Mouse (Mus musculus) CH12.LX (cell line): ENCODE results near the gene Tnpo2.

Source experiments
- CHD1 ChIP-seq: IDR thresholded peaks from 2 replicates; pipeline ENCODE4 v1.6.1; 2012; ENCODE audit warnings: low read depth, low read length, improper control_type of control experiment, inconsistent platforms
- CHD2 ChIP-seq: IDR thresholded peaks from 2 replicates; pipeline ENCODE4 v1.6.1; 2011; ENCODE audit warnings: low read length, improper control_type of control experiment
- CTCF ChIP-seq, 2 experiments: IDR thresholded peaks in 1 of 2; conservative IDR thresholded peaks in 1 of 2; 2 replicates each; pipeline ENCODE4 v1.5.1; 2011 to 2012; ENCODE audit warnings: low read depth in 2 of 2, low read length in 2 of 2, improper control_type of control experiment in 1 of 2, inconsistent platforms in 1 of 2, mild to moderate bottlenecking in 1 of 2, moderate library complexity in 1 of 2
- ELF1 ChIP-seq: IDR thresholded peaks from 2 replicates; pipeline ENCODE4 v1.6.1; 2014; ENCODE audit warnings: low read depth, mild to moderate bottlenecking, inconsistent platforms, low read length, improper control_type of control experiment
- EP300 ChIP-seq: IDR thresholded peaks from 2 replicates; pipeline ENCODE4 v1.6.1; 2011; ENCODE audit warnings: low read length, improper control_type of control experiment
- ETS1 ChIP-seq: conservative IDR thresholded peaks from 2 replicates; pipeline ENCODE4 v1.6.1; 2012; ENCODE audit warnings: low read depth, mild to moderate bottlenecking, inconsistent platforms, low read length, improper control_type of control experiment, moderate library complexity
- POLR2AphosphoS2 ChIP-seq: IDR thresholded peaks from 2 replicates; pipeline ENCODE4 v1.6.1; 2011; ENCODE audit warnings: low read depth, low read length, improper control_type of control experiment
- RAD21 ChIP-seq: IDR thresholded peaks from 2 replicates; pipeline ENCODE4 v1.6.1; 2011; ENCODE audit warnings: low read depth, mild to moderate bottlenecking, low read length, improper control_type of control experiment, moderate library complexity
- ZMIZ1 ChIP-seq: IDR thresholded peaks from 2 replicates; pipeline ENCODE4 v1.6.1; 2012; ENCODE audit warnings: low read depth, mild to moderate bottlenecking, inconsistent platforms, low read length, improper control_type of control experiment

- TF ChIP-seq CTCF (conservative IDR thresholded peaks at IDR 0.05 in 1 of 2, IDR thresholded peaks at IDR 0.05 in 1 of 2; ENCODE audit: low read depth in 2 of 2, low read length in 2 of 2): peak; percentile 62 to 98
- TF ChIP-seq ELF1: no peak
- TF ChIP-seq CHD1: no peak
- TF ChIP-seq CHD2: no peak
- no peak for TF ChIP-seq EP300
- no peak for TF ChIP-seq ZMIZ1
- peak; percentile 95 for TF ChIP-seq RAD21
- no peak for TF ChIP-seq ETS1
- no peak for TF ChIP-seq POLR2AphosphoS2
Measured at GRCm38 (mm10) chr8:84990349-84990748, 46.4 kb upstream of the Tnpo2 start, which contains the start of gene Hook2.
